Comparison of ENCODE assay signal across 8 mouse cellular contexts in genomic region chr19:5801432-5801964, GRCm38 (mm10). TPM values are rescaled to one million over a fixed set of nuclear protein-coding genes. Genes with fewer than 3 reads are reported as not detected.
DNase-seq lines count a peak whose midpoint lies in the region; ATAC-seq and TF ChIP-seq lines count a peak whose summit lies in the region.

No protein-coding gene starts in this region.

- H3K36me3 ChIP-seq in heart, embryonic 14.5 days (ENCODE audit: control insufficient read depth, insufficient read depth, low read length): peaks cover 43% of the 10 kb centered on the region
- peaks cover 50% of the 10 kb centered on the region for H3K36me3 ChIP-seq in E14TG2a.4 (ENCODE audit: insufficient read depth, low read length)
- H3K36me3 ChIP-seq in forebrain, embryonic 15.5 days: peaks cover 19% of the 10 kb centered on the region
- H3K36me3 ChIP-seq in midbrain, embryonic 10.5 days: peaks cover 46% of the 10 kb centered on the region

- DNase-seq in heart, adult 18-20 months: no peak
- no peak for DNase-seq in midbrain, embryonic 10.5 days (ENCODE audit: low spot score)
- no peak for DNase-seq in gastrocnemius, postnatal 25 days
- no peak for DNase-seq in layer of hippocampus, postnatal 25 days (ENCODE audit: extremely low spot score in 1 of 2, low spot score in 1 of 2)

- WGBS in heart, embryonic 14.5 days: under 1% methylated on average over 3 of the region's 3 CpGs
- 3% methylated on average over 3 of the region's 3 CpGs for WGBS in forebrain, embryonic 15.5 days
- WGBS in midbrain, embryonic 10.5 days: 16% methylated on average over 3 of the region's 3 CpGs

- H3K9me3 ChIP-seq in heart, embryonic 14.5 days (ENCODE audit: control insufficient read depth, low read length): no peaks in the 10 kb centered on the region
- no peaks in the 10 kb centered on the region for H3K9me3 ChIP-seq in E14TG2a.4 (ENCODE audit: low read length)
- H3K9me3 ChIP-seq in forebrain, embryonic 15.5 days: no peaks in the 10 kb centered on the region
- H3K9me3 ChIP-seq in midbrain, embryonic 10.5 days (replicated peaks): no peaks in the 10 kb centered on the region

- H3K9ac ChIP-seq in heart, embryonic 14.5 days (ENCODE audit: low read length): peak overlapping the region; percentile 97
- H3K9ac ChIP-seq in forebrain, embryonic 15.5 days (replicated peaks): peak overlapping the region; percentile 88

- no peaks in the 10 kb centered on the region for H3K27me3 ChIP-seq in heart, embryonic 14.5 days (ENCODE audit: control insufficient read depth, insufficient read depth, low read length)
- H3K27me3 ChIP-seq in E14TG2a.4 (ENCODE audit: insufficient read depth, low read length): no peaks in the 10 kb centered on the region
- H3K27me3 ChIP-seq in forebrain, embryonic 15.5 days: no peaks in the 10 kb centered on the region
- no peaks in the 10 kb centered on the region for H3K27me3 ChIP-seq in midbrain, embryonic 10.5 days (ENCODE audit: low read depth, poor library complexity, severe bottlenecking)

- no peak for ATAC-seq in heart, embryonic 14.5 days (ENCODE audit: insufficient number of reproducible peaks, insufficient read depth, low FRiP score, low read depth)
- ATAC-seq in forebrain, embryonic 15.5 days (replicated peaks): no peak
- ATAC-seq in megakaryocyte-erythroid progenitor cell, adult 5-6 weeks (replicated peaks; ENCODE audit: low FRiP score, low TSS enrichment, poor library complexity, severe bottlenecking): no peak

- peak overlapping the region; percentile 89 to 100 for H3K27ac ChIP-seq in heart, embryonic 14.5 days (replicated peaks in 1 of 2; ENCODE audit: control insufficient read depth in 1 of 2, insufficient read depth in 1 of 2, low read depth in 2 of 2, low read length in 2 of 2)
- H3K27ac ChIP-seq in forebrain, embryonic 15.5 days (replicated peaks): peak overlapping the region; percentile 99
- peak overlapping the region; percentile 100 for H3K27ac ChIP-seq in midbrain, embryonic 10.5 days (replicated peaks)

- H3K4me3 ChIP-seq in heart, embryonic 14.5 days (ENCODE audit: control insufficient read depth in 1 of 2, insufficient read depth in 1 of 2, low read depth in 1 of 2, low read length in 2 of 2): peak overlapping the region; percentile 68 to 76
- H3K4me3 ChIP-seq in E14TG2a.4 (replicated peaks; ENCODE audit: low read length): peak overlapping the region; percentile 92
- peak overlapping the region; percentile 84 for H3K4me3 ChIP-seq in forebrain, embryonic 15.5 days
- H3K4me3 ChIP-seq in midbrain, embryonic 10.5 days: peak overlapping the region; percentile 99

- peaks cover 25 to 33% of the 10 kb centered on the region in 2 experiments for H3K4me1 ChIP-seq in heart, embryonic 14.5 days (ENCODE audit: control insufficient read depth in 2 of 2, insufficient read depth in 2 of 2, low read length in 2 of 2)
- H3K4me1 ChIP-seq in E14TG2a.4 (replicated peaks; ENCODE audit: low read depth, low read length): peaks cover 42% of the 10 kb centered on the region
- peaks cover 46% of the 10 kb centered on the region for H3K4me1 ChIP-seq in forebrain, embryonic 15.5 days
- H3K4me1 ChIP-seq in midbrain, embryonic 10.5 days: peaks cover 60% of the 10 kb centered on the region

- TF ChIP-seq CTCF in E14TG2a.4 (conservative IDR thresholded peaks at IDR 0.05; ENCODE audit: low read length): no peak

- H3K4me2 ChIP-seq in heart, embryonic 14.5 days (ENCODE audit: low read length): peak overlapping the region; percentile 95
- peak overlapping the region; percentile 77 for H3K4me2 ChIP-seq in forebrain, embryonic 15.5 days (replicated peaks)

RNA-seq across cellular contexts. Expression of gene Scyl1, which starts 30.3 kb away (rescaled TPM):
- polyA plus RNA-seq in heart, embryonic 14.5 days (2014; fragmentation: Nextera tagmentation; extraction: Ambion mirVana): 56.9 and 62.3 TPM in 2 replicates
- total RNA-seq in heart, adult 18-20 months (2021): 10 to 100 TPM; 55.1 to 67.8 TPM
- 66.9 and 67.9 TPM in 2 replicates for polyA plus RNA-seq in forebrain, embryonic 15.5 days (2015; fragmentation: Nextera tagmentation; extraction: Ambion mirVana)
- polyA plus RNA-seq in midbrain, embryonic 10.5 days (2016; fragmentation: Nextera tagmentation; extraction: Ambion mirVana): 68.3 and 71.3 TPM in 2 replicates
- total RNA-seq in megakaryocyte-erythroid progenitor cell, adult 5-6 weeks (2014; fragmentation: Nextera tagmentation): 28.7 and 43.4 TPM in 2 replicates
- total RNA-seq in megakaryocyte-erythroid progenitor cell, adult 5-6 weeks (2017): 20.2 and 23.1 TPM in 2 replicates
- total RNA-seq in gastrocnemius, postnatal 25 days (2021): 10 to 100 TPM; 62.2 to 62.8 TPM
- 10 to 100 TPM; 68.6 to 71.8 TPM for total RNA-seq in layer of hippocampus, postnatal 25 days (2021)
